Mouse (Mus musculus) cerebellum, postnatal 4 days (tissue): ENCODE data around the gene Ntrk3.

Experiments
- DNase-seq, 2 experiments: peaks; one replicate each; pipeline ENCODE4 v3.0.0; 2022; ENCODE audit warnings: low spot score in 2 of 2, mixed read lengths in 1 of 2

Ntrk3 gene

DNA sequence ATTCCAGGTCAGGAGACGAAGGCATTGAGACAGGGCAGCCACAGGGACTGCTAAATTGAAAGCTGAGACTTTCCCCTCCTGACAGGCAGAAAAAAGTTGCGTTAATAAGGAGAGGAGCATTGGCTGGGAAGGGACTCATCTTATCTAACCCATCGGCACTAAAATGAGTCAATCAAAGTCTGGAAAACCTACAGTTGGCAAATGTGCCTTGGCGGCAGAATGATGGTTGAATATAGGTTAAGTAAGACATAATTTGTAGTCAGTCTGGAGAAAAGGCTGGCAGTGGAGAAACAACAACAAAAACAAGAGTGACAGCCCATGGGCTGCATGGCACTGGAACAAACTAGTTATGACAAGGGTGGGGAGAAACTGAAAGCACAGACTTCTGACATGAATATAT lies 360.9 kb downstream of the Ntrk3 start:
- no peak for DNase-seq

DNA sequence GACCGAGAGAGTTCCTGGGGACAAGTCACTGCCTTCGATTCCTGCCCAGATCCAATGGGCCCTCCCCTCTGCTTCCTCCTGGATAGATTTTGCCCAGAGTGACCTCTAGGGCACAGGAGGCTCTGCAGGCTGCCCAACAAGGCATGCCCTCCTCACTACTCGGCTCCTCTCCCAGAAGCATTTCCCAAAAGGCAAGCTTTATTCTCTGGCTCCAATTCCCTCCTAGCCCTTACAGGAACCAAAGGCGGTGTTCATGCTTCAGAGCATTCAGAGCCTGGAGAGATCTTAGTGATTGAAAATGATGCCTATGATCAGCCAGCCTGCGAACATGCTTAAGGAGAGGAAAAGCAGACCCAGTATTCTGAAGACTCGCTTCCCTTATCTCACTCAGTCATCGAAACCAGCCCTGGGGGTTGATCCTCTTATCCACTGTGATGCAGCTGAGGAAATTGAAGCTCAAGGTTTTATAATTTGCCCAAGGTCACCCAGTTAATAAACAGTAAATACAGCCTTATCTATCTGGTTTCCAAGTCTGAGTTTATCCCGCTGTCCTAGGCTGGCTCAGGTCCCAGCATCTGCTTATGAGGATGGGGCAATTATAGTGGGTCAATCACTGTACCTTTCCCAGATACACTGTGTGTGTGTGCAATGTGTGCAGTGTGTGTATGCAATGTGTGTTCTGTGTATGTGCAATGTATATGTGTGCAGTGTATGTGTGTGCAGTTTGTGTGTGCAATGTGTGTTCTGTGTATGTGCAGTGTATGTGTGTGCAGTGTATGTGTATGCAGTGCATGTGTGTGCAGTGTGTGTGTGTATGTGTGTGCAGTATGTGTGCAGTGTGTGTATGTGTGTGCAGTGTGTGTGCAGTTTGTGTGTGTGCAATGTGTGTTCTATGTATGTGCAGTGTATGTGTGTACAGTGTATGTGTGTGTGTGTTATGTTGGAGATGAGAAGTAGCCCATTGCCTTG lies 376.2 kb downstream of the Ntrk3 start:
- DNase-seq = no peak

GRCm38 (mm10) chr7:78347464-78347863 lies 390.3 kb downstream of the Ntrk3 start:
- DNase-seq = no peak

DNA sequence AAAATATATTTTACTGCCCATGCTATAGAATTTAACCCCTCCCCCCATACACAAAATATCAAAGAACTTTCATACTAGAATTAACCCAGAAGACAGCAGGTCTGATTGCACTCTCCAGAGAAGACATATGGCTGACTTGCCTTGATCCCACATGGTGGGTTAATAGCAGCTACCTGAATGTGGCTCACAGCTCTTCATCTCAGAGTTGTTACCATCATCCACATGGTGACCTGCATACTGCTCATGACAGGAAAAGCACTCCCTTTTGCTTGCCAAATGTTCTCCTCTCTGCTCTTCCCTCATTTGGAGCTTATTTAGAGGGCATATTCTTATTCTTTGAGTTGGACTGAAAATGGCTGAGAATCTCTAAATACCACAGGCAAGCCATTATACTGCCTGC lies 404.4 kb downstream of the Ntrk3 start:
- DNase-seq = no peak

DNA sequence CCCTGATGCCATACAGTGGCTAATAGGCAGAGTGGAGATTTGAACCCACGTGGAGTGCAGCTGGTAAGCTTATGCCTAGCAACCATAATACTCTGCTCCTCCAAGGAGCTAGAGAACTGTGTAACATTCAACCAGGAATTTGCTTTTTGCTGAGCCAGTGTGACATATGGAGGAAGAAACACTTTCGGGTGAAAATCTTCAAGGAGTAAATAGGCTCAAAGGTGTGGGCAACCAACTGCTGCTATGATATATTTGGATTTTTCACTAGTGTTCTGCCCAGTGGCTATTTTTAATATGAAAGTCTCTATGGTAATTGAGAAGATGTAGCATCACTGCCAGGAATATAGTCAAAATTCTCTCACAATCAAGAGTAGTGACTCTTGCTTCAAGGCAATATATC lies 409.5 kb downstream of the Ntrk3 start:
- DNase-seq = no peak

DNA sequence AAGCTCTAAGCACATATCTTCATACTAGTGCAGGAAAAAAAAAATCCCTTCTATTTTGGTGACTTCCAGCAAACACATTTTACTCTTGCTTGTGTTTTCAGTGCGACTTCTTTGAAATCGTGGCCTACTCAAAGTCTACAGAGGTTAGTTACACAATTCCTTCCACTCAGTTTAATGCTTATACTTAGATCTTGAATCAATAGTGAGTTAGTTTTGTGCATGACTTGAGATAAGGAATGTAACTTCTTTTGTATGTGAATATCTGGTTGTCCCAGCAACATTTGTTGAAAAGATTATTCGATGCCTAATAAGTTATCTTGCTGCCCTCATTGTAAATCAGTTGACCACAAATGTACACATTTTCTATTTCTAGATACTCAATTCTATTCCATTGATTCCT lies 411.6 kb downstream of the Ntrk3 start:
- no peak for DNase-seq

- no peak for DNase-seq
These were observed 419.2 kb downstream of the Ntrk3 start for GRCm38 (mm10) chr7:78318640-78319039.

GRCm38 (mm10) chr7:78305770-78306169 lies 432.0 kb downstream of the Ntrk3 start:
- DNase-seq = no peak

GRCm38 (mm10) chr7:78305029-78305428 lies 432.8 kb downstream of the Ntrk3 start:
- DNase-seq = no peak

- no peak for DNase-seq
These were observed 440.5 kb downstream of the Ntrk3 start for GRCm38 (mm10) chr7:78297290-78297689.

- no peak for DNase-seq
These were observed 443.5 kb downstream of the Ntrk3 start for GRCm38 (mm10) chr7:78294322-78294721.

DNA sequence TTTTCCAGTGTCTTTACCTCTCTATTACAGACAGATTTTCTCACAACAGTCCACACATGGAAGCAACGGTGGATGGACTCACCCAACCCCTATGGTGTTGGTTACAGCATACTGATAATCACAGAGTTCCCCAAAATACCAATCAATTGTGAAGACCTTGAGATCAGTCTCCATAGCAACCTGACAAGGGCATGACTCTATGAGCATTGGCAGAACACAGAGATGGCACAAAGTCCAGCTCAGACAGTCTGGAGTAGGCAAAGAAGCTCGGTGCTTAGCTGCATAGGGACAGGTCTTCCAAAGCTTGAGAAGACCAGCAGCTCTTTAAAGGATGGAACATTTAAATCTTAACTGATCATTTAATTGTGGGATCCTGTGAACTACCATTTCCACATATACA lies 447.6 kb downstream of the Ntrk3 start:
- no peak for DNase-seq

GRCm38 (mm10) chr7:78286516-78287238 lies 451.1 kb downstream of the Ntrk3 start:
- no peak for DNase-seq

DNA sequence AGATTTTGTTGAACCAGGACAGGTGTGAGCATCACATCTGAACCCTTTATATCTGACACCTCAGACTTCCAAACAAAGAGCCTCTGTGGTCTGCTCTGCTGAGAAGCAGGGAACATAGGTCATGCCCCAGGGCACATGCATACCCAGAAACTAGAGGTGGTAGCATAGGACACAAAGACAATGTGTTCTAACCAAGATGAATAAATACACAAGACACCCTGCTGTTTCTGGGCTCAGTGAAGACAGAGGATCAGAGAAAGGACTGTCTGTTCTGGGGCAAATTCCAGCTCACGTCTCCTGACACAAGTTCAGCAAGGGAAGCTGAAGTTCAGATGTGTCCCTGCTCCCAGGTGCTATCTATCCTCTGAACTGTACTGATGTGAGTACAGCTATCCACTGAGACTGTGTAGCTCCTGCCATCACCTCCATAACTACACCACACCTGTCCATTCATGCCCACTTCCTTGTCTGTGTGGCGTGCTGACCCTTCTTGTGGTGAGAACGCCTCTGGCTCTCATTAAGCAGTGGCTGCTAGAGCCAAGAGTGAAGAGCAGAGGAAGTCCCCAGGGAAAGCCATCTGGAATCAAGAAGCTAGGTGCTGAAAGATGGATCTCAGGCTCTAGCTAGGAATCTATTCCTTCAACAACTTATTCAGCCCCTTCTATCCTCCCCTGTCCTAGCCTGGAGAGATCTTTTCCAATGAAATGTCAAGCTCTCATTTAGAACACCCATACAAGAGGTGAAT lies 468.1 kb downstream of the Ntrk3 start:
- no peak for DNase-seq

GRCm38 (mm10) chr7:78267461-78268007 lies 470.3 kb downstream of the Ntrk3 start:
- DNase-seq = peak; percentile 56 to 71

- DNase-seq = no peak
These were observed 473.3 kb downstream of the Ntrk3 start for GRCm38 (mm10) chr7:78264432-78265002.

DNA sequence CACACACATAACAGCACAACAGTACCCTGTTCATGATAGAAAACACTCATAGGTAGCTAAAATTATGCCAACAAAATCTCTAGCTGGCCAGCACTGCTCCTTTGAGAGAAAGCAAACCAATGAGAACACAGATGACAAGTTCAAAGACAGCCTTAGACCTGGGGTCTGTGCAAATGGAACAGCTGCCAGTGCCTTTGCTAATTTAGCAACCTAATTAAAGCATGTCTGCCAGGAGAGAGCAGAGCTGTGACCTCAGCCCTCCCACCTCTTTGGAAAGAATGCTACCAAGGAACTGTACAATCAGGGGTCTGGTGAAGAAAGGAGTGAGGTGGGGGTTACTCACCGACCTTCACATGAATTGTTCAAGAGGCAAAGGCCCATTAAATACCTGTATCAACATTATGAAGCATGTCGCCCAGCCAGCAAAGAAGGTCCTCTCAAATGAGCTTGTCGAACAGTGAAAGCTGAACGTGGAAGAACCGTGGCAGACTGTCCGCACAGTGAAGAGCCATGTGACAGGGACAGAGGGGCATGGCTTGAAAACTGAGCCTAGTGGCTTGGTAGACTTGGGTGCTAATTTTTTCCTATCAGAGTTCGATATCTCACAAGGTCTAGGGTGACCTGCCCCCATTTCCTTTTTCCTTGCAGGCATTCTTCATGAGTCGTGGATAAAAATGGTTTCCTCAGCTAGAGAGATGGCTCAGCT lies 476.2 kb downstream of the Ntrk3 start:
- no peak for DNase-seq

- DNase-seq = no peak
These were observed 479.7 kb downstream of the Ntrk3 start for GRCm38 (mm10) chr7:78258151-78258550.

DNA sequence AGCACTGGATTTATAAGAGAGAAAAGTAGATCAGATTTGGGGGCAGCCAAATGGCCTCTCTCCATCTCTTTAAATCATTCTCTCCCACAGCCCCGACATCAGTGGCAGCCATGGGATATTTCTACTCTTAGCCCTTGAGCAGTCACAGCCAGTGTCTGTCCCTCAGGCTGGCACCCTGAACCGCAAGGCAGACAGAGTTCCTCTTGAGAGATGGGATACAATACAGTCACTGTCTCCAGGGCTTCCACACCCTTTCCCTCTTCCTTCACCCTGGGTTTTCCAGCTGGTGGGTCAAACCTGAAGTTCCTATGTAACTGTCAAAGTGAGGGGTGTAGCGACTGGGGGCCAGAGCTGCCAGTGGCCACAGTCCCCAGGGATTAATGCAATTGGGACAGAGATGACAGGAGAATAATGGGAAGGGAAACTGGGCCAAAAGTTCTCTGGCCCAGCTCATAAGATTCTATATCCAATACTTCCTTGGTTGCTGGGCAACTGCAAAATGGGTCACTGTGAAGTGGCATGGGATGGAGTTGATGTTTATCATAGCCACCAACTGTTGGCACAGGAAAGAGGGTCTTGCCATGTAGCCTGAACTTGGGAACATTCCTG lies 483.9 kb downstream of the Ntrk3 start:
- no peak for DNase-seq

GRCm38 (mm10) chr7:78248119-78248642 lies 489.6 kb downstream of the Ntrk3 start:
- DNase-seq = no peak
